Mouse (Mus musculus) lung, postnatal 0 days (tissue): Measurements from ENCODE around the gene Slc1a2. TPM values are rescaled to one million over a fixed set of nuclear protein-coding genes. Genes with fewer than 3 reads are reported as not detected.

ENCODE experiments used
- ATAC-seq: fragments of 200-750 bp; cut with Nextera tagmentation; 2 replicates; pipeline ENCODE4 v1.8.0; 2017; ENCODE audit warnings: moderate library complexity
- DNase-seq: peaks from one replicate; pipeline ENCODE4 v3.0.0-alpha.2; 2016; ENCODE audit warnings: low spot score
- H3K27ac ChIP-seq: fragments of 300-500 bp; sonication (generic); 2 replicates; pipeline ENCODE4 v1.5.1; 2014; ENCODE audit warnings: antibody characterized with exemption, mild to moderate bottlenecking, low read length, mixed read lengths
- H3K27me3 ChIP-seq: fragments of 300-500 bp; sonication (generic); replicated peaks from 2 replicates; pipeline ENCODE4 v1.6.1; 2014; ENCODE audit warnings: low read length, mixed read lengths; ENCODE audit not compliant: insufficient read depth
- H3K36me3 ChIP-seq: fragments of 300-500 bp; sonication (generic); 2 replicates; pipeline ENCODE4 v1.6.1; 2014; ENCODE audit warnings: low read length, mixed read lengths; ENCODE audit not compliant: insufficient read depth
- H3K4me1 ChIP-seq: fragments of 300-500 bp; sonication (generic); 2 replicates; pipeline ENCODE4 v1.6.1; 2014; ENCODE audit warnings: antibody characterized with exemption, low read depth, low read length, mixed read lengths; ENCODE audit not compliant: insufficient read depth
- H3K4me2 ChIP-seq: fragments of 300-500 bp; sonication (generic); replicated peaks from 2 replicates; pipeline ENCODE4 v1.6.1; 2014; ENCODE audit warnings: low read depth, mild to moderate bottlenecking, low read length, moderate library complexity, mixed read lengths
- H3K4me3 ChIP-seq: fragments of 300-500 bp; sonication (generic); 2 replicates; pipeline ENCODE4 v1.5.1; 2014; ENCODE audit warnings: low read depth, low read length
- H3K9ac ChIP-seq: fragments of 300-500 bp; sonication (generic); replicated peaks from 2 replicates; pipeline ENCODE4 v1.6.1; 2014; ENCODE audit warnings: low read depth, mild to moderate bottlenecking
- H3K9me3 ChIP-seq: fragments of 300-500 bp; sonication (generic); 2 replicates; pipeline ENCODE4 v1.6.1; 2016; ENCODE audit warnings: low read length, mixed read lengths
- CTCF ChIP-seq: IDR thresholded peaks from 2 replicates; pipeline ENCODE4 v1.5.1; 2016; ENCODE audit warnings: antibody characterized with exemption, mild to moderate bottlenecking
- EP300 ChIP-seq: IDR thresholded peaks from 2 replicates; pipeline ENCODE4 v1.6.1; 2016; ENCODE audit warnings: antibody characterized with exemption, mild to moderate bottlenecking, control low read depth
- WGBS: fragments of 180-500 bp; shearing (Covaris S2); extraction: QIAGEN DNeasy Blood & Tissue Kit; methylation state at CpG from one replicate; pipeline ENCODE4 v1.1.7; 2014; 5-methylcytosine and 5-hydroxymethylcytosine counted together
- polyA plus RNA-seq: library from polyadenylated mRNA; unstranded; fragments of >200 nt; fragmentation: Nextera tagmentation; extraction: Ambion mirVana; gene quantifications from 2 replicates; pipeline ENCODE4 v1.2.1, GENCODE M21; 2015

Slc1a2 gene
- polyA plus RNA-seq, 1 experiment from 2014 or later = 0.87 TPM

- no peak overlapping the region for H3K4me2 ChIP-seq
- no peak overlapping the region for H3K4me3 ChIP-seq
- ATAC-seq (no peak), DNase-seq (peak; percentile 78)
- H3K4me1 ChIP-seq = no peaks in the 10 kb centered on the region
- H3K27ac ChIP-seq = no peak overlapping the region
- no peaks in the 10 kb centered on the region for H3K27me3 ChIP-seq
- 51% methylated on average over 10 of the region's 10 CpGs for WGBS
- peak; percentile 84 for TF ChIP-seq CTCF
- TF ChIP-seq EP300 = no peak
- H3K9ac ChIP-seq = no peak overlapping the region
- no peaks in the 10 kb centered on the region for H3K36me3 ChIP-seq
- no peaks in the 10 kb centered on the region for H3K9me3 ChIP-seq
Observed at GRCm38 (mm10) chr2:102743918-102744696, 85.6 kb downstream of the Slc1a2 start.

DNA sequence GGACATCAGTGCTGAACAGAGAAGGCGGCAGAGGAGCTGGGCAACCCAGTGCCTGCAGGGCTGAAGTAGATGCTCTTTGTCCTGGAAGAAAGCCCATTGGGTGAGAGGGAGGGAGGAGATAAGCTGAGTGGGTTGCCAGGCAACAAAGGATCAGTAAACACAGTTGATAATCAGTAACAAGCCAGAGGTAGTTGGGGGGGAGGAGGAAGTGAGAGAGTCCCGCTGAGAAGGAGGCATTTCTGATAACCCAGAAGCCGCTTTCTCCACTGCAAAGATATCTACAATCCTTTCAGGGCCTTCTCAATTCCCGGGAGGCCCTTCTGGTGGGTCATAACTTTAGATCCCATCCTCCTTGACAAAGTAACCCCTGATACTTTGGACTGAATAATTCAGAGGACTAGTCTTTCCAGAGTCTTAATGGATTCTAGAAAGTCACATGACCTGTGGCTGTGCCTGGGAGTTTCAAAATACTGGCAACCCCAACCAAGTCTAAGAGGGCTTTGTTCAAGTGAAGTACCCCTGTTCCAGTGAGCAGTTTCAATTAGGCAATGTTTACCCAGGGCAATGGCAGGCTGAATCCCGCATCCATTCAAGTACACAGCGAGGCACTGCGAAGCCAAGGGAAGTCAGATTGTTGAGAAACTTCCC lies 86.9 kb downstream of the Slc1a2 start:
- Histone ChIP-seq H3K9me3 (no peaks in the 10 kb centered on the region), H3K4me1 (no peaks in the 10 kb centered on the region), H3K9ac (no peak overlapping the region), H3K36me3 (no peaks in the 10 kb centered on the region), H3K4me2 (0 out of 2 replicates have a peak overlapping the region, but pooled peaks have one; percentile 29), H3K27me3 (no peaks in the 10 kb centered on the region), H3K27ac (peak overlapping the region; percentile 85), H3K4me3 (no peak overlapping the region)
- DNase-seq = peak; percentile 95
- peak; percentile 95 for ATAC-seq
- TF ChIP-seq CTCF (no peak), EP300 (peak; percentile 72)
- WGBS = 30% methylated on average over 7 of the region's 7 CpGs

GRCm38 (mm10) chr2:102747758-102748157 lies 89.3 kb downstream of the Slc1a2 start:
- WGBS = 69% methylated on average over 3 of the region's 3 CpGs
- TF ChIP-seq CTCF (no peak), EP300 (no peak)
- Histone ChIP-seq H3K4me3 (no peak overlapping the region), H3K27me3 (no peaks in the 10 kb centered on the region), H3K4me1 (no peaks in the 10 kb centered on the region), H3K9ac (no peak overlapping the region), H3K36me3 (no peaks in the 10 kb centered on the region), H3K9me3 (no peaks in the 10 kb centered on the region), H3K27ac (no peak overlapping the region), H3K4me2 (no peak overlapping the region)
- DNase-seq = no peak
- ATAC-seq = no peak

DNA sequence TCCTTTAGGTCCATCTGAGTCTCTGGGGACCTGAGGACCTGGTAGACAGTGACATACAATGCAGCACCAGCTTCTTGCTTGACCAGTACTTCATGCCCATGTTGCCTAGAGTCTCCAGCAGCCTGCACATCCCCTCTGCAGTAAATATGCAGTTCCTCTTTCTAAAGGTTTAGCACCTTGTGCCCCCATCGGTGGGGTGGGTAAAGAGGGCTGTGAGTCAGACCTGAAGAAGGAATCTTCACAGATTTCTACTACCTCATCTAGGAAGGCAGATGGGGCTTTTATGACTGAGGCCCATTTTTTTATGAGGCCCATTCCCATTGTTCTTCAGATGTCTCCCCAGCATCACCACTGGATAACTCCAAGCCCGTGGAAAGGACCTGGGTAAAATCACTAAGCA lies 91.5 kb downstream of the Slc1a2 start:
- Histone ChIP-seq H3K9ac (no peak overlapping the region), H3K9me3 (no peaks in the 10 kb centered on the region), H3K27me3 (no peaks in the 10 kb centered on the region), H3K36me3 (no peaks in the 10 kb centered on the region), H3K4me3 (no peak overlapping the region), H3K4me2 (no peak overlapping the region), H3K4me1 (no peaks in the 10 kb centered on the region), H3K27ac (no peak overlapping the region)
- 79% methylated on average over 2 of the region's 2 CpGs for WGBS
- ATAC-seq (no peak), DNase-seq (no peak)
- TF ChIP-seq CTCF = no peak
- TF ChIP-seq EP300 = no peak

DNA sequence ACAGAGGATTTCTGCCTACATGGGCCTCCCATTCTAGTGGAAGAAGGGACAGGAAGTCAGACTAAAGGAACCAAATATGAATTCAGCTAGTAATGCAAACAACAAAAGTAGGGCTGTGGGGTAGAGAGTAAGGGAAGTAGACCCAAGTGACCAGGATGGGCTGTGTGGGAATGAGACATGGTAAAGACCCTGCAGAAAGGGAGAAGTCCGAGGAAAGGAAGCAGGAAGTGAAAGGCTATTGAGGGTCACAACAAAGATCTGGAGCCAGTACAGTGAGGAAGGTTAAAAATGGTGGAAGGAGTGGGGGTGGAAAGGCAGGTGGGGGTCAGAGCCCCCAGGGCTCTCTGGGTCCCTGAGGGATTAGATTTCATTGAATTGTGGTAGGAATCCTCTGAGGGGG lies 93.4 kb downstream of the Slc1a2 start:
- no peak for TF ChIP-seq EP300
- no peak for TF ChIP-seq CTCF

DNA sequence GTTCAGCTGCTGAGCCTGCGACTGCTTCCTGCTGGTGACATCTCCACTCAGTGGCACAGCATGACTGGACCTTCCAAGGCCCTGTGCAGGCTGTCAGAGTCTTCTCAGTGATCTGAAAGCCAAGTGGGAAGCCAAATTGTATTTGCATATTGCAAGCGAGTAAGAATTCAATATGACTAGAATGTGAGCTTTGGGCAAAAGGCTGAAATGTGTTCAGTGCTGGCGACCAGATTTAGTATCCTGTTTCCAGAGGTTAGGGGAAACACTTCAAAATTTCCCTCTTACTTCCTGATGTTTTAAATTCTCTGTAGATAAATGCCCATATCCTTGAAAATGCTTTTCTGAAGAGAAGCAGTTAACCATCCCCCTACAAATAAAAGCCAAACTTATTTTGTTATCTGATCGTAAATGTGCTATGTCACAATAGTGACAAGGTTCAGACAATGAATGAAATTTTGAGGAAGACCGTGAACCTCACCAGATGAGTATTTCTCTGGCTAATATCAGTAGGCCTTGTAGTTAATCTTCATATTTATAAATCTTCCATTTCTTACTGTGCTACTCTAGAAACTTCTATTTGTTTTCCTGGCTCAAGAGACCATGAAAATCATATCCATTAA lies 98.9 kb downstream of the Slc1a2 start:
- Histone ChIP-seq H3K27me3 (no peaks in the 10 kb centered on the region), H3K9me3 (no peaks in the 10 kb centered on the region), H3K4me2 (no peak overlapping the region), H3K36me3 (no peaks in the 10 kb centered on the region), H3K4me3 (no peak overlapping the region), H3K9ac (no peak overlapping the region), H3K27ac (no peak overlapping the region), H3K4me1 (no peaks in the 10 kb centered on the region)
- ATAC-seq (no peak), DNase-seq (no peak)
- TF ChIP-seq CTCF = no peak
- no peak for TF ChIP-seq EP300
- 68% methylated on average over 5 of the region's 5 CpGs for whole genome bisulfite sequencing

More for the DNA sequence above, 93.4 kb downstream of the Slc1a2 start:
- Histone ChIP-seq H3K4me1 (no peaks in the 10 kb centered on the region), H3K27me3 (no peaks in the 10 kb centered on the region), H3K9ac (no peak overlapping the region), H3K4me2 (no peak overlapping the region), H3K36me3 (no peaks in the 10 kb centered on the region), H3K27ac (no peak overlapping the region), H3K9me3 (no peaks in the 10 kb centered on the region), H3K4me3 (no peak overlapping the region)
- WGBS = 25% methylated on average over 1 of the region's 1 CpGs
- ATAC-seq (no peak), DNase-seq (no peak)
